Mouse (Mus musculus) embryonic stem cell, embryonic (primary cell): Measurements from ENCODE around the gene Spast.
"Not testable (repeated sequence)": the region's sequence is repeated elsewhere in the genome, so short reads cannot be mapped to it uniquely, and the experiment has no call there.

Experiments
- CTCF ChIA-PET, 4 experiments: fragments of 300-600 bp in 2 of 4; fragments of 350-600 bp in 2 of 4; sonication (Branson Sonifier 250); formaldehyde crosslinking; loops; one replicate each; lab custom pipeline; 2022; ENCODE audit warnings: inconsistent platforms in 2 of 4; lab: Charles Lee
- POLR2A ChIA-PET, 4 experiments: fragments of 300-600 bp in 2 of 4; fragments of 350-600 bp in 2 of 4; sonication (Branson Sonifier 250); formaldehyde crosslinking; loops; one replicate each; lab custom pipeline; 2022; ENCODE audit warnings: antibody characterized with exemption in 4 of 4, inconsistent platforms in 1 of 4; lab: Charles Lee

Spast gene

DNA sequence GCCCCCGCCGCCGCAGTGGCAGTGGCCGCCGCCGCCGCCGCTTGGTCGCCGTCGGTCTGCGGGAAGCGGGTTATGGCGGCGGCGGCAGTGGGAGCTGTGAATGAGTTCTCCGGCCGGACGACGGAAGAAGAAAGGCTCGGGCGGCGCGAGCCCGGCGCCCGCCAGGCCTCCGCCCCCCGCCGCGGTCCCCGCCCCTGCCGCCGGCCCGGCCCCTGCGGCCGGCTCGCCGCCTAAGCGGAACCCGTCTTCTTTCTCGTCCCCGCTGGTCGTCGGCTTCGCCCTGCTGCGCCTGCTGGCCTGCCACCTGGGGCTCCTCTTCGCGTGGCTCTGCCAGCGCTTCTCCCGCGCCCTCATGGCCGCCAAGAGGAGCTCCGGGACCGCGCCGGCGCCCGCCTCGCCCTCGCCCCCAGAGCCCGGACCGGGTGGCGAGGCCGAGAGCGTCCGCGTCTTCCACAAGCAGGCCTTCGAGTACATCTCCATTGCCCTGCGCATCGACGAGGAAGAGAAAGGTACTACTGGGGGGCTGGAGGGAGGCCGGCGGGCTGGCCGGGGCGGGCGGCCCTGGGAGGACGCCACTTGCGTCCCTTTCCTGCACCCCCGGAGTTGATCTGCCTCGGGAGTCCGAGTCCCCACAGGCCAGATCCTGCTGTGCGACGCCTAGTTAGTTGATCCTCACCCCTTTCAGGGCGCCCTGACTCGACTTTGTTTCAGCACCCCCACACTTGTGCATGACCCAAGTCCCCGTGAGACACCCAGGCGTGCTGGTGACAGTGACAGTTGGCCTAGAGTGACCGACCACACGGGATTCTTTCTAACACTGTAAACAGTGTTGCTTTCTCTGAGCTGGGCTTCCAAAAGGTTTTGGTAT, at the start of gene Spast:
TSS of gene Spast (plus strand) at position 51 of the 868 bp plus-strand sequence.
- ChIA-PET POLR2A (interaction anchor here in 3 of 4 experiments (0.7 to 3.3 kb wide), 33 partner anchors 8 to 190 kb away, joined by 3 to 26 read pairs (median 4); partner anchors contain the start of genes Birc6 (in 3 of the 3) and Slc30a6 (in 3 of the 3)), CTCF (interaction anchor here in 1 of 4 experiments (0.5 to 1.3 kb wide), 2 partner anchors 92 to 98 kb away, joined by 5 to 6 read pairs; no protein-coding TSS in a partner anchor)

DNA sequence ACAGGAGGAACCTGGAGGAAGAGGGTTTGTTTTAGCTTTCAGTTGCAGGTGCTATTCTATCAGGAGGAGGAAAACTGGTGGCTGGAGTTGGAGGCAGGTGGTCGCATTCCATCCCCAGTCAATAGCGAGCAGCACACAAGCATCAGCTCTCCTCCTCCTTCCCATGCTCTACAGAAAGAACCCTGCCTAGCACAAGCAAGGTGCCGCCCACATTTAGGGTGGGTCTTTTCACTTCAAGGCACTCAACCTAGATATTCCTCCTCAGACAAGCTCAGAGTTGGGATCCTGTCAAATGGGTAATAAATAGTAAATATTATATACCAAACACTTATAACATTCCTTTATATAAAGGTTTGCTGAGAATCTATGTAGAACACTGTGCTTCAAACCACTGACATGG, 48.6 kb upstream of the Spast start:
- ChIA-PET POLR2A (interaction anchor here (0.6 to 2.8 kb wide), 9 partner anchors 9 to 199 kb away, joined by 3 to 9 read pairs (median 5); no protein-coding TSS in a partner anchor), CTCF (no interaction called here)

DNA sequence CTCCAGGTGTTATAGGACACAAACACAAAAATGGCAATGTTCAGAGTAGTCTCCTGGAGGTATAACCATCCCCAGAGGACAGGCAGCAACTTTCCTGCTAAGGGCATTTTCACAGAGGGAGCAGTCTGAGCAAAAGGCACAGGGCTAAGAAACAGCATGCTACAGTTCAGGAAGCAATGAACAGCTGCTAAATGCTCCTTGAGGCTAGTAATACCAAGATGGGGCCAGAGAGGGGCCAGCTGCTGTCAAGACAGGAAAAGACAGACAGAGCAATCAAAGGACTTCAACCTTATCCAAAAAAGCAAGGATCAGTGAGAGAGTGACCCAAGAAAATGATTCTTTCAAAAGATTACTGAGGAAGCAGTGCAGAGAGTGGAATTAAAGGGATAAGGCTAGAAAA, 47.9 kb upstream of the Spast start:
- POLR2A ChIA-PET, result interaction anchor here in 2 of 4 experiments (0.7 to 2.8 kb wide), 8 partner anchors 10 to 439 kb away, joined by 3 to 8 read pairs (median 6); no protein-coding TSS in a partner anchor
- CTCF ChIA-PET, result interaction anchor here in 2 of 4 experiments (0.6 kb wide), 2 partner anchors 252 to 259 kb away, joined by 3 to 8 read pairs; no protein-coding TSS in a partner anchor

DNA sequence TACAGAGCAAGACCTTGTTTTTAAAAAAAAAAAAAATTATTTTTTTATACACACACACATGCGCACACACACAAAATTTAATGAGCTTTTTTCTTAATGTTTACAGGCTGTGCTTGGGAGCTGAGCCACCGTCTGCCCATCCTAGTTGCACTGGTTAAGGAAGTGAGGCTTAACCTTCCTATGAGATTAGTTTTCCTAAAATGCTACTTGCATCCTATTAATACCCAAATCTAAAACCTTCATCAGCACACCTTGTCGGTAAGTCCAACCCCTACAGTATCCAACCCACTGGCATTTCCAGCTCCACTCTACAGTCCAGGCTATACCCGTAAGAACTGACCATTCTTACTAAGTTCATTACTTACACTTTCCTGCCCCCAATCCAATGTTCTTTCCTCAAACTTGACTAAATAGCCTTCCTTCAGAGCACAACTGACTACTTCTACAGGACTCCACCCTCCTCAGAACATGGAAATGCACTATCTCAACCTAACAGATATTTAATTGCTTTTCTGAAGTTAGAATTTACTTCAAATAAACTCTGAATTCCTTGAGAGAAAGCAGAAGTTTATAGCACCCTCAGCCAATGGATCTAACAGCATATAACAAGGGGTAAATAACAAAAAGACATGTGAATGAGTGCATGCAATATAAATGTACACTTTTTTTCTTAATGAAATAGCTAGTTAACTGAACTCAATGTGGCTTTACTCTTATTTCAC, 47.0 kb upstream of the Spast start:
- CTCF ChIA-PET, result interaction anchor here in 1 of 4 experiments (0.6 kb wide), 2 partner anchors 260 to 265 kb away, joined by 3 read pairs; no protein-coding TSS in a partner anchor
- POLR2A ChIA-PET, result interaction anchor here in 3 of 4 experiments (0.5 to 2.8 kb wide), 13 partner anchors 9 to 438 kb away, joined by 3 to 8 read pairs (median 4); partner anchors contain the start of gene Birc6 (in 1 of the 3)

DNA sequence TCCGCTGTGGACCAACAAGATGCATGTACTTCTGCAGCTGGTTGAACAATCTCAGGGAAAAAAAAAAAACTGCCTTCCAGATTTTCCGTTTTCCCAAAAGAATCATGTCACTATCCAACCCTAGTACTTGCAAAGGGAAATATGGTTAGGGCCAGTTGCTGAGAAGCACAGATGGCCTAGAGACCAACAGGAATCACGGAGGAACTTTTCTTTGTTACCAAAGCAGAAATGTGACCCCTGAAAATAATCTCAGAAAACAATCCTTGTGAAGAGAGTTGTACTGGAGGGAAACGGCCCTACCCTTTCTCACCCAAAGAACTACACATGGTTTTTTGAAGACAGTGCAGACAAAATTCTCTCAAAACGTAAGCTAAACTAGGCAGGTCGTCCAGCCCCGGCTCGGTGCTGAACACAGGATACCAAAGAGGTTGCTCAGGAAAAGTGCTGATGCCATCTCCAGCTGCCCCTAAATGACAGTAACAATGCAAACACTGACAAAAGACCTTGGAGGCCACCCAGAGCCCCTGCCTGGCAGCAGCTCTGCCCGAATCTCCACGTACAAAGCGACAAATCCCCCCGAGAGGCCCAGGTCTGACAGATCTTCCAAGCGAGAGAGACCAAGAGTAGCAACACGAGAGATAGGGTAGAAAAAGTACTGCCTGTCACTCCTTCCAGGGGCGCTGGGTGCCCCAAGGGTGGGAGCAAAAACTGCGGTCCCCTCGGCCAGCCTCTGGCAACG, 44.9 kb upstream of the Spast start:
- POLR2A ChIA-PET, result interaction anchor here in 3 of 4 experiments (0.5 to 1.8 kb wide), 23 partner anchors 8 to 1079 kb away, joined by 3 to 12 read pairs (median 4); partner anchors contain the start of gene Spast (in 2 of the 3)
- CTCF ChIA-PET, result interaction anchor here in 2 of 4 experiments (0.5 to 0.7 kb wide), 2 partner anchors 21 to 69 kb away, joined by 3 to 5 read pairs; no protein-coding TSS in a partner anchor

DNA sequence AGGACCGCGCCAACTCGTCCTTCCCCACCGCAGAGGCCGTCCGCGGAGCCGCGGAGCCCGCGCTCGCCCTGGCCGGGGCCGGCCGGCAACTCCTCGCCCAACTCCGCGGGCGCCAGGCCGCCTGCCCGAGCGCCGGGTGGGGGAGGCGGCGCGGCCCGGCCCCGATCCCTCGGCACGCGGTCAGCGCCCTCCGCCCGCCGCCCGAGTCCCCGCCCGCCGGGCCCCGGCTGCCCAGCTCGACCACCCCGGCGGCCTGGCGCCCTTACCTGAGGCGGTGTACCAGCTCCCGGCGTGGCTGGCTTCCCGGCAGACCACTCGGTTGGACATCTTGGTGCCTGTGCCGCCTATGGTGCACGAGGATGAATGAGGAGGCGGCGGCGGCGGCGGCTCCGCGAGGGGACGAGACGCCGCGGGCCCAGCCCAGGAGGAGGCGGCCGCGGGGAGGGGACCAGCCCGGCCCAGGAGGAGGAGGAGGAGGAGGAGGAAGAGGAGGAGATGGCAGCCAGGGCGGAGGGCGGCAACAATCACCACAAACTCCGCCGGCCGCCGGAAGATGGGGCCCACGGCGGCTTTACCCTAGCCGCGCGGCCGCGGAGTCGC, 44.3 kb upstream of the Spast start:
- ChIA-PET CTCF (interaction anchor here in 2 of 4 experiments (0.5 to 0.7 kb wide), 4 partner anchors 21 to 70 kb away, joined by 3 to 5 read pairs (median 3); no protein-coding TSS in a partner anchor), POLR2A (interaction anchor here in 3 of 4 experiments (0.6 to 1.8 kb wide), 21 partner anchors 8 to 1037 kb away, joined by 3 to 12 read pairs (median 4); partner anchors contain the start of gene Spast (in 2 of the 3))

DNA sequence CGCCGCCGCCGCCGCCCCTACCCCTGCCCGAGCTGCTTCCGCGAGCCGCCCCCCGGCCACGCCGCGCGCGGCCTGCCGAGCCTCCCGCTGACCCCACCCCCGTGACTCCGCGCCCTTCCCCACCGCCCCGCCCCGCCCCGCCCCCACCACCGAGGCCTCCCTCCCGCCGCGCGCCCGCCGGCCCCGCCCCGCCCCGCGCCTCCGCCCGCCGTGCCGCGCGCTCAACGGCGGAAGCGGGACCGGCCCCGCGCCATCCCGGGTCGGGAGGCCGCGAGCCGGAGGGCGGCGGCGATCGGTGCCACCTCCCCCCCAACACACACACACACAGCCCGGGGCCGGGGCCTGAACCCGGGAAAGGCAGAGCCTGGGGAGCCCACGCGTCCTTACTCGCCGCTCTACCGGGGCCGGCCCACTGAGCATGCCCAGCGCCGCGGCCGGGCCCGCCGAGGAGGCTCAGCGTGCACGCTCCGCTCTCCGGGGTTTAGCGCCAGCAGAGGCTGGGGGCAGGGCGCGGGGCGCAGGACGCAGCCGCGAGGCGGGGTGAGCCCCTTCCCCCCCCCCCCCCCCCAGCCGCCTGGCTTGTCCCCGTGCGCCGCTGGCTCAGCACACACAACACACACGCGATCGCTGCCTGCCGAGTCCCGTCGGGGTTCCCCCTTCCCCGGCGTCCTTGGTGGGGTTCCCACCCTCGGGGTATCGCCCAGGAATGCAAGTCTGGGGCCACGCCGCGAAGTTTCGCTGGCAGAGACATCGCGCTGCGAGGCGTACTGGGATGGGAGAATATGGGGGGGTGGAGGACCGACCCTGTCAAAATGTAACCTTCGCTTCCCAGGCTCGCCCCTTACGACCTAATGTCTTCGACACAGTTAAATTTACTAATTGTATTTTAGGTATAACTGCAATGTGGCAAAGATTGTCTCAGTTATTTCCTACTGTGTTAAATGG, 43.5 kb upstream of the Spast start, which contains the start of gene Memo1:
TSS of gene Memo1 (minus strand) at position 496 of the 945 bp plus-strand sequence.
- POLR2A ChIA-PET, result interaction anchor here in 3 of 4 experiments (0.6 to 3.6 kb wide), 18 partner anchors 9 to 514 kb away, joined by 3 to 25 read pairs (median 4); partner anchors contain the start of gene Spast (in 1 of the 3)
- CTCF ChIA-PET, result interaction anchor here (0.6 to 1.0 kb wide), 9 partner anchors 8 to 1227 kb away, joined by 3 to 7 read pairs (median 3); partner anchors contain the start of gene Srd5a2 (in 1 of the 4)

DNA sequence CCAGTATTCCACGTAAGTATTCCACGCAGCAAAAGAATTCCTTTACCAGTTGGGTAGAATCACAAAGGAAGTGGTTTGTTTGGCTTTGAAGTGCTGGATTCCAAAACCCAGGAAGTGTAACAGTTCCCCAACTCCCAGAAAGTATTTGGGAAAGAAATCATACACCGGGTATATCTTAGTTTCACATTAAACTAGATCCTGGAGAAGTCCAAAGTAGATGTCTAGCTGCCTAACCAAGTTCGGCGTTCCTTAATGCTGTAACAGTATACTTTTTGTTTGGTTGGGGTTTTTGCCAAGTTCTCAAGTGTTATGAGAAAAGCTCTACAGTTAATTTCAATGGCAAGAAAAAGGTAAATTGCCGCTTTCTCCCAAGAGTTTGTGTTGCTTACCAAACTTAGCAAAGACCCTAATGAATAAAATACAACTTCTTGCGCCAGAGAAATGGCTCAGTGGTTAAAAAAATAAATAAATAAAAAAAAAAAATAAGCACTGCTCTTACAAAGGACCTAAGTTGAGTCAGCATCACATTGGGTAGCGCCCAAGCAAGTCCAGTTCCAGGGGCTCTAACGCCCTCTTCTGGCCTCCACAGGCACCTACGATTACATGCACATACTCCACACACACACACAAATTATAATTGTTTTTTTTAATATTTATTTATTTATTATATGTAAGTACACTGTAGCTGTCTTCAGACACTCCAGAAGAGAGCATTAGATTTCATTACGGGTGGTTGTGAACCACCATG, 42.5 kb upstream of the Spast start:
- POLR2A ChIA-PET, result interaction anchor here in 3 of 4 experiments (0.6 to 3.6 kb wide), 8 partner anchors 15 to 404 kb away, joined by 3 to 25 read pairs (median 4); no protein-coding TSS in a partner anchor
- CTCF ChIA-PET, result interaction anchor here in 3 of 4 experiments (0.7 to 1.0 kb wide), 9 partner anchors 9 to 1228 kb away, joined by 3 to 7 read pairs (median 4); partner anchors contain the start of gene Srd5a2 (in 1 of the 3)

DNA sequence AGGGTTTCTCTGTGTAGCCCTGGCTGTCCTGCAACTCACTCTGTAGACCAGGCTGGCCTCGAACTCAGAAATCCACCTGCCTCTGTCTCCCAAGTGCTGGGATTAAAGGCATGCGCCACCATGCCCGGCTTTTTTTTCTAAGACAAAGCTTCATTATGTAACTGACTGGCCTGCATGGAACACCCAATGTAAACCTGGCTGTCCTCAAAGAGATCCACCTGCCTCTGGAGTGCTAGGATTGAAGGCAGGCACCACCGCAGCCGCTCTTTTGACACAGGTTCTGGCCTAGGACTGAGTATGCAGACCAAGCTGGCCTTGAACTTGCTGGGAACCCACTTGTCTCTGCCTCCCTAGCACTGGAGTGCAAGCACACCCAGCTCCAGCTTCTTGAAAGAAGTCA, 41.8 kb upstream of the Spast start:
- POLR2A ChIA-PET, result interaction anchor here in 2 of 4 experiments (0.6 to 3.6 kb wide), 5 partner anchors 14 to 89 kb away, joined by 3 to 25 read pairs (median 4); no protein-coding TSS in a partner anchor
- CTCF ChIA-PET, result not testable (repeated sequence)

DNA sequence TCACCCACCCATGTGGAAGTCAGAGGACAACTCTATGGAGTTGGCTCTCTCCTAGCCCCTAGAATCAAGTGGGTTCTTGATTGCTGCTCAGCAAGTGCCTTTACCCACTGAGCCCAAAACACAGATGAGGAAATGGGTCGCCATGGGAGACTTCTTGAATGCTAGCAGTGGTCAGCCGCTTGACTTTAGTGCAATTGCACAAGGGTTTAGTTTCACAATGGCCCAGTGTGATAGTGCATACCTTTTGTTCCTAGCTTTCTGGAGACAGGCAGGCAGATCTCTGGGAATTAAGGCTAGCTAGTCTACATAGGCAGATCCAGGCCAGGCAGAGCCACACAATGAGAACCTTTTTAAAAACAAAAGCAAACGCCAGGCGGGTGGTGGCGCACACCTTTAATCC, 38.7 kb upstream of the Spast start:
- ChIA-PET CTCF (no interaction called here), POLR2A (interaction anchor here in 2 of 4 experiments (0.9 to 1.6 kb wide), 6 partner anchors 9 to 40 kb away, joined by 3 to 8 read pairs (median 4); partner anchors contain the start of gene Spast (in 1 of the 2))

DNA sequence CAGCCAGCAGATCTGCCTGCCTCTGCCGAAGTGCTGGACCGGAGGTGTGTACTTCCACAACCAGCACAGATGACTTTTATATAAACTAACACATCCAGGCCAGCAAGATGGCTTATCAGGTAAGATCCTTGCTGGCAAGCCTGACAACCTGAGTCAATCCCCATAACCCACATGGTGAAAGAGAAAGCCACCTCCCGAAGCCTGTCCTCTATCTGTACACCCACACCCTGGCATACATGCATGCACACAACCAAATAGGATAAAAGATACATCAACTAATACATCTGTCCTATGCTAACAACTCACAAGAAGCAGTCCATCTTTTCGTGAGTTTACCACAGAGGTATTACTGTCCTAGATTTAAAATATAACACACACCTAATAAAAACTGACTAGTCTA, 34.7 kb upstream of the Spast start:
- ChIA-PET CTCF (interaction anchor here in 1 of 4 experiments (0.7 kb wide), 1 partner anchor 113 kb away, joined by 4 read pairs; no protein-coding TSS in a partner anchor), POLR2A (interaction anchor here in 2 of 4 experiments (0.6 to 1.6 kb wide), 3 partner anchors 11 to 223 kb away, joined by 3 to 4 read pairs (median 3); no protein-coding TSS in a partner anchor)

DNA sequence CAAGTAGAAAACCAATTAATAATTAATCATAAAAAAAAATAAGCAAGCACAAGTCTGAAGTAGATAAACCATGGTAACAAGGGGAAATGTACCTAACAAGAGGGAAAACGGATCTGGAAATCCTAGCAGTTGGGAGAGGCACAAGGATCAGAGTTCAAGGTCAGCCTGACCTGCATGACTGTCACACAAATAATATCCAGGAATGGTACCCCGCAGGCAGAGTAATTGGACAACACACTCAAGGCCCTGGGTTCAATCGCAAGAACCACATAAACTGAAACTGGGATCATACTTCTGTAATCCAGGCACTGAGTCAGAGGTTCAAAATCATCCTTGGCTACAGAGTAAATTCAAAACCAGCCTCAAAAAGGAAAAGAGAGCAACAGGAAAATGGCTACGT, 33.2 kb upstream of the Spast start:
- POLR2A ChIA-PET, result interaction anchor here in 1 of 4 experiments (0.6 to 1.6 kb wide), 3 partner anchors 10 to 115 kb away, joined by 3 to 8 read pairs (median 4); no protein-coding TSS in a partner anchor

DNA sequence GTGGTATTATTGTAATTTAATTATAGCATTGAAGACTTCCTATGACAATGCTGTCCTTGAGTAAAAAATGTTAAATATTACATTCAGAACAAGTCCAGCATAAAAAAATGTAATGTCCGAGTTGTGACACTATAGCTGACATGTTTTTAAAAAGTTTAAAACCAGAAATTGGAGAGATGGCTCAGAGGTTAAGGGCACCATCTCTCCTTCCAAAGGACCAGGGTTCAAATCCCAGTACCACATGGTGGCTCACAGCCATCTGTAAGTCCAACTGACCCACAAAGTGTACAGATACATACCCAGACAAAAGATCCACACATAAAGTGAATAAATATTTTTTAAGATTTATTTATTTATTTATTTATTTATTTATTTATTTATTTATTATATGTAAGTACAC, 32.8 kb upstream of the Spast start:
- ChIA-PET CTCF (no interaction called here), POLR2A (no interaction called here)

More for the DNA sequence above, 33.2 kb upstream of the Spast start:
- CTCF ChIA-PET, result interaction anchor here in 1 of 4 experiments (0.6 kb wide), 1 partner anchor 68 kb away, joined by 8 read pairs; no protein-coding TSS in a partner anchor
